Mouse (Mus musculus): ENCODE results near the gene Ppm1d.

- peak; percentile 23; the same call in 1 of the 2 replicates for TF ChIP-seq CTCF (IDR thresholded peaks at IDR 0.05; ENCODE audit: extremely low read depth, insufficient read depth, insufficient read length, insufficient replicate concordance)
- TF ChIP-seq POLR2A (IDR thresholded peaks at IDR 0.05; ENCODE audit: low read depth, low read length) = no peak
Observed at GRCm38 (mm10) chr11:85270631-85271030, 40.4 kb upstream of the Ppm1d start.
